Mouse (Mus musculus) lung, embryonic 16.5 days (tissue): ENCODE data around the gene Nab2. TPM values are rescaled to one million over a fixed set of nuclear protein-coding genes. Genes with fewer than 3 reads are reported as not detected.
A peak's percentile ranks its signal among the peaks of the same experiment; 100 is the strongest.

Experiments used
- ATAC-seq: fragments of 200-750 bp; cut with Nextera tagmentation; 2 replicates; pipeline ENCODE4 v1.8.0; 2017; ENCODE audit warnings: low read depth, mild to moderate bottlenecking, moderate library complexity
- H3K27ac ChIP-seq: fragments of 300-500 bp; sonication (generic); 2 replicates; pipeline ENCODE4 v1.5.1; 2014; ENCODE audit warnings: mild to moderate bottlenecking, control low read depth, low read length
- H3K27me3 ChIP-seq: fragments of 300-500 bp; sonication (generic); 2 replicates; pipeline ENCODE4 v1.6.1; 2014; ENCODE audit warnings: low read depth, low read length, mixed read lengths; ENCODE audit not compliant: control insufficient read depth, insufficient read depth
- H3K36me3 ChIP-seq: fragments of 300-500 bp; sonication (generic); 2 replicates; pipeline ENCODE4 v1.6.1; 2014; ENCODE audit warnings: low read length; ENCODE audit not compliant: control insufficient read depth, insufficient read depth
- H3K4me1 ChIP-seq: fragments of 300-500 bp; sonication (generic); replicated peaks from 2 replicates; pipeline ENCODE4 v1.6.1; 2014; ENCODE audit warnings: low read length, mixed read lengths; ENCODE audit not compliant: control insufficient read depth, insufficient read depth
- H3K4me2 ChIP-seq: fragments of 300-500 bp; sonication (generic); 2 replicates; pipeline ENCODE4 v1.6.1; 2014; ENCODE audit warnings: low read depth, low read length, control low read depth
- H3K4me3 ChIP-seq: fragments of 300-500 bp; sonication (generic); 2 replicates; pipeline ENCODE4 v1.5.1; 2014; ENCODE audit warnings: mild to moderate bottlenecking, low read length, control low read depth
- H3K9ac ChIP-seq: fragments of 300-500 bp; sonication (generic); 2 replicates; pipeline ENCODE4 v1.6.1; 2014; ENCODE audit warnings: low read length, control low read depth
- H3K9me3 ChIP-seq: fragments of 300-500 bp; sonication (generic); 2 replicates; pipeline ENCODE4 v1.6.1; 2016; ENCODE audit warnings: low read length; ENCODE audit not compliant: control insufficient read depth
- WGBS: fragments of 180-500 bp; shearing (Covaris S2); extraction: QIAGEN DNeasy Blood & Tissue Kit; methylation state at CpG from one replicate; pipeline ENCODE4 v1.1.7; 2014; 5-methylcytosine and 5-hydroxymethylcytosine counted together
- polyA plus RNA-seq: library from polyadenylated mRNA; unstranded; fragments of >200 nt; fragmentation: Nextera tagmentation; extraction: Ambion mirVana; gene quantifications from 2 replicates; pipeline ENCODE4 v1.2.1, GENCODE M21; 2015

The Nab2 gene
- polyA plus RNA-seq, 1 experiment from 2014 or later: 16.2 TPM

DNA sequence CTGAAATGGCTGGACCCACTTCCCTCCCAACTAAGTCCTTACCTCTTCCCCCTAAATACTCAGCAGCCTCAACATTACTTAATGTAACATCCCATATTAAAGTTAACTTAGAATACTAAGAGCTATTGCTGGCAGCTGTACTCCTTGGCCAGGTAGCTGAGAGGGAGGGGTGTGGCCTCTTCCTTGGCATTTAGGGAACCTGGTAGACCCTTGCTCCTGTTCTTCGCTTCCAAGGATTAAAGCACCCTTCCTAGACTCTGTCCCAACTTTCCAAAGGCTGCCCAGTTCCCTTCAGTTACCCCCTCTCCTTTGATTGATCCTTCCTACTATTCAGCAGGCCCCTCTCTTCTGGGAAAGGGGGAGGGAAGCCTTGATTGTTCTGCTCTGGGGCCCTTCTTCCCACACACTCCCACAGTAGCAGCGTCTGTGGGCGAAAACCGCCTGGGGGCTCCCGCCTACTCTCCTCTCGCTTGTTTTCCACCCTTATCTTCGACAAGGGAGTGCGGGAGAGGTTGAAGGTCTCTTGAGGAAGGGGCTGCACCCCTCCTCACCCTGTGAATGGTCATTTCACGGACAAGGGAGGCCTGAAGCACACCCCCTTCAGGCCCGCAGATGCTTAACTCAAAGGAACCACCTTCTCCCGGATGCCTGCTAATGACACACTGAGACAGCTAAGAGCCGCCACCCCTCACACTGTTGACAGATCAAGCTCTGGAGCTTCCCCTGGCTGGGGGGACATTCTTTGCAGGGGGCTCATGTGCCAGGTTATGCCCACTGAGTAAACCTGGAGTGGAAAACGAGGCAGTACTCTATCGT lies 2.8 kb downstream of the Nab2 start:
- Histone ChIP-seq H3K9ac (peak overlapping the region; percentile 97), H3K4me2 (peak overlapping the region; percentile 80), H3K27ac (peak overlapping the region; percentile 100), H3K9me3 (no peaks in the 10 kb centered on the region), H3K4me3 (peak overlapping the region; percentile 92), H3K27me3 (no peaks in the 10 kb centered on the region), H3K36me3 (peaks cover 13% of the 10 kb centered on the region), H3K4me1 (peaks cover 60% of the 10 kb centered on the region)
- no peak for ATAC-seq
- 4% methylated on average over 14 of the region's 14 CpGs for WGBS

GRCm38 (mm10) chr10:127664891-127665290 lies 3.5 kb downstream of the Nab2 start:
- ATAC-seq: no peak
- Histone ChIP-seq H3K4me2 (peak overlapping the region; percentile 80), H3K27me3 (no peaks in the 10 kb centered on the region), H3K4me1 (peaks cover 62% of the 10 kb centered on the region), H3K36me3 (peaks cover 16% of the 10 kb centered on the region), H3K9ac (peak overlapping the region; percentile 97), H3K4me3 (peak overlapping the region; percentile 92), H3K27ac (peak overlapping the region; percentile 100; the same call in 1 of the 2 replicates), H3K9me3 (no peaks in the 10 kb centered on the region)
- WGBS: 42% methylated on average over 13 of the region's 13 CpGs

DNA sequence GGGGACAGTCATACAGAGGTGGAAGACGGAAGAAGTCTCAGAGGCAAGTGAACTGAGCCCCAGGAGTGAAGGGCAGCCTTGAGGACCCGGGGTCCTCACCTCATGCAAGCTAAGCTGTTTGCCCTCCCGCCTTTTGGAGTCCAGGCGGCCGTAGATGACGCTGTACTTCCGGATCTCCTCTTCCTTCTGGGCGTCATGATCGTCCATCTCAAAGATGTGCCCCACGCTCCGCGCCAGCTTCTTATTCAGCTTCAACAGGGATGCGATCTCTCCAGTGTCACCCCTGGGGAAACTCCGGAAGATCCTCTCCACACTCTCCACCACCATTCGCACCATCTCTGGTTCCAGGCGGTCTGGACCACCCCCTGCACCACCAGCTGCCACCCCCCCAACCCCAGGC lies 4.2 kb downstream of the Nab2 start:
- Histone ChIP-seq H3K27ac (peak overlapping the region; percentile 98), H3K4me3 (peak overlapping the region; percentile 92; the same call in 1 of the 2 replicates)

GRCm38 (mm10) chr10:127663590-127663989 lies 4.8 kb downstream of the Nab2 start:
- Histone ChIP-seq H3K9me3 (no peaks in the 10 kb centered on the region), H3K4me1 (peaks cover 54% of the 10 kb centered on the region), H3K9ac (0 out of 2 replicates have a peak overlapping the region, but pooled peaks have one; percentile 34), H3K27me3 (no peaks in the 10 kb centered on the region), H3K36me3 (peaks cover 19% of the 10 kb centered on the region), H3K4me2 (peak overlapping the region; percentile 80; the same call in 1 of the 2 replicates), H3K27ac (peak overlapping the region; percentile 98), H3K4me3 (no peak overlapping the region)
- WGBS: 24% methylated on average over 5 of the region's 5 CpGs
- no peak for ATAC-seq

More for the DNA sequence above, 4.2 kb downstream of the Nab2 start:
- Histone ChIP-seq H3K27me3 (no peaks in the 10 kb centered on the region), H3K4me2 (peak overlapping the region; percentile 80), H3K9ac (peak overlapping the region; percentile 97), H3K9me3 (no peaks in the 10 kb centered on the region), H3K36me3 (peaks cover 19% of the 10 kb centered on the region), H3K4me1 (peaks cover 56% of the 10 kb centered on the region)
- no peak for ATAC-seq
- 39% methylated on average over 16 of the region's 16 CpGs for WGBS

DNA sequence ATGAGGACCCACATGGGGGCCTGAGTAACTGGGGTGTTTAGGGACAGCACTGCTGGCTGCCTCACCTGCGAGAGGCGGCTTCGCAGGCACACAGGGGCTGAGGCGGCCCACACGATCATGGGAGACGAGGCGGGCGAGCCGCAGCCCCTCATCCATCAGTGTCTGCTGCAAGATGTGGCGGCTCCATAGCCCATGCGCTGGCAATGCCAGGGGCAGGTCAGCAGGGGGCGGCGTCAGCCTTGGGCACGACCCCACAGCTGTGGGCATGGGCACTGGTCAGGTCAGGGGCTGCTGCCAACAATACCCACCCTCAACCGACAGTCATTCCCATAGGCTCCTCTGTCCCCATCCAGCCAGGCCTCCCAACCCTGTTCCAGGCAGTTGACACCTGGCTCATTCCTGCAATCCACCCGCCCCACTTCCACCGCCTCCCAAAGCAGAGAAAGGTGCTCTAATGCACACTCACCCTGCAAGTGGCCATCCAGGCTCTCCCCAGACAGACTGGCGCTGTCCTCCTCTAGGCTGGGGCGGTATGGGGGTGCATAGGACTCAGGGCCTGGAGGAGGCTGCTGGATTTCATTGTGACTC lies 5.6 kb downstream of the Nab2 start:
- ATAC-seq: no peak
- Histone ChIP-seq H3K27ac (peak overlapping the region; percentile 98), H3K36me3 (peaks cover 19% of the 10 kb centered on the region), H3K4me1 (peaks cover 51% of the 10 kb centered on the region), H3K9me3 (no peaks in the 10 kb centered on the region), H3K9ac (peak overlapping the region; percentile 67), H3K4me2 (peak overlapping the region; percentile 62), H3K27me3 (no peaks in the 10 kb centered on the region), H3K4me3 (peak overlapping the region; percentile 39)
- WGBS: 22% methylated on average over 19 of the region's 19 CpGs

- 5% methylated on average over 16 of the region's 16 CpGs for WGBS
- Histone ChIP-seq H3K36me3 (peaks cover 19% of the 10 kb centered on the region), H3K9ac (peak overlapping the region; percentile 67), H3K27me3 (no peaks in the 10 kb centered on the region), H3K4me2 (peak overlapping the region; percentile 62), H3K4me1 (peaks cover 51% of the 10 kb centered on the region), H3K9me3 (no peaks in the 10 kb centered on the region), H3K27ac (peak overlapping the region; percentile 98), H3K4me3 (peak overlapping the region; percentile 39)
- ATAC-seq: peak; percentile 59
Observed at GRCm38 (mm10) chr10:127661915-127662663, 6.3 kb downstream of the Nab2 start.

- Histone ChIP-seq H3K27me3 (no peaks in the 10 kb centered on the region), H3K9me3 (no peaks in the 10 kb centered on the region), H3K9ac (peak overlapping the region; percentile 67), H3K4me1 (peaks cover 51% of the 10 kb centered on the region), H3K36me3 (peaks cover 23% of the 10 kb centered on the region), H3K4me3 (peak overlapping the region; percentile 39), H3K27ac (peak overlapping the region; percentile 98), H3K4me2 (peak overlapping the region; percentile 62)
- 20% methylated on average over 14 of the region's 14 CpGs for WGBS
- ATAC-seq: no peak
Observed at GRCm38 (mm10) chr10:127661291-127661914, 7.0 kb downstream of the Nab2 start.

DNA sequence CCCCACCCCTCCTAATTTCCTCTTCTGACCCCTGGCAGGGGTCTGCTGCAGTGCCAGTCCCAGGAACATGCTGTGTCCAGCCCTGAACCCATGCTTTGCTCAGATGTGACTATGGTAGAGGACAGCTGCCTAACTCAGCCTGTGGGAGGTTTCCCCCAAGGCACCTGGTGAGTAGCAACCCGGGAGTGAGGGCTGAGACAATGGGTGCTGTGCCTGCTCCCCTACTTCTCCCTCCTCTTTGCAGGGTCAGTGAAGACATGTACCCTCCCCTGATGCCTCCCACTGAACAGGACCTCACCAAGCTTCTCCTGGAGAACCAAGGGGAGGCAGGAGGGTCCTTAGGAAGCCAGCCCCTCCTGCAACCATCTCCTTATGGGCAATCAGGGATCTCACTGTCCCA lies 8.8 kb downstream of the Nab2 start:
- peaks cover 36% of the 10 kb centered on the region for H3K36me3 ChIP-seq
- no peaks in the 10 kb centered on the region for H3K9me3 ChIP-seq
- no peak for ATAC-seq
- H3K27ac ChIP-seq: no peak overlapping the region
- 88% methylated on average over 1 of the region's 1 CpGs for WGBS
- H3K9ac ChIP-seq: no peak overlapping the region
- H3K4me2 ChIP-seq: no peak overlapping the region
- no peaks in the 10 kb centered on the region for H3K27me3 ChIP-seq
- no peak overlapping the region for H3K4me3 ChIP-seq
- H3K4me1 ChIP-seq: peaks cover 41% of the 10 kb centered on the region
